Mouse (Mus musculus): ENCODE results near the gene Pa2g4. TPM values are rescaled to one million over a fixed set of nuclear protein-coding genes. Genes with fewer than 3 reads are reported as not detected.

Pa2g4 gene
- polyA plus RNA-seq, 1 experiment from 2014 or later = 205 TPM

DNA sequence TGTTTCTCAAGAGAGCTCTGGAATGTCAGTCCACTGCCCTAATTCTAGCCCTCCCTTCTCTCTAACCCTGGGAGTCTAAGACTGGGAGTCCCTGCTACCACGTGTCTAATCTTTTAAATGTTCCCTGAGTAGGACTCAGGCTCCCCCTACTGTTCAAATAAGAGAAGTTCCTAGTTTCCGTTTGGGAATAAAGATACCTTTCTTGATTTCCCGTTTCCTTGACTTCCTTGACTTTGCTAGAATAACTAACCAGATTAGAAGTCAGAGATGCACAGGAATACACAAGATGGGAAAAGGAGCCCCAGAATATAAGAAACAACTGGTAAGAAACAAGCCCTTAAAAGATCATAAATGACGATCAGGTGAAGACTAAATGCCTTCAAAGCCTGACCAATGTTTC, 19.4 kb downstream of the Pa2g4 start:
- peak overlapping the region; percentile 74 for H3K4me3 ChIP-seq (replicated peaks)
- H3K9me3 ChIP-seq = no peaks in the 10 kb centered on the region
- H3K27ac ChIP-seq = peak overlapping the region; percentile 95
- ATAC-seq = no peak
- no peaks in the 10 kb centered on the region for H3K27me3 ChIP-seq (replicated peaks)
- H3K36me3 ChIP-seq = peaks cover 23% of the 10 kb centered on the region
- H3K9ac ChIP-seq = peak overlapping the region; percentile 75
- WGBS = 7% methylated on average over 4 of the region's 4 CpGs
- peak overlapping the region; percentile 67 for H3K4me2 ChIP-seq (replicated peaks)
- H3K4me1 ChIP-seq (replicated peaks) = peaks cover 9% of the 10 kb centered on the region

GRCm38 (mm10) chr10:128545570-128545898, 20.3 kb downstream of the Pa2g4 start:
- Histone ChIP-seq H3K27ac (no peak overlapping the region), H3K4me1 (replicated peaks) (peaks cover 9% of the 10 kb centered on the region), H3K4me2 (replicated peaks) (no peak overlapping the region), H3K9me3 (no peaks in the 10 kb centered on the region), H3K9ac (no peak overlapping the region), H3K27me3 (replicated peaks) (no peaks in the 10 kb centered on the region), H3K4me3 (replicated peaks) (no peak overlapping the region), H3K36me3 (peaks cover 23% of the 10 kb centered on the region)
- ATAC-seq = no peak
- WGBS = 90% methylated on average over 3 of the region's 3 CpGs

GRCm38 (mm10) chr10:128544674-128545569, 20.9 kb downstream of the Pa2g4 start:
- WGBS = 94% methylated on average over 37 of the region's 37 CpGs
- Histone ChIP-seq H3K9ac (no peak overlapping the region), H3K4me2 (replicated peaks) (no peak overlapping the region), H3K4me1 (replicated peaks) (peaks cover 9% of the 10 kb centered on the region), H3K27ac (no peak overlapping the region), H3K27me3 (replicated peaks) (no peaks in the 10 kb centered on the region), H3K4me3 (replicated peaks) (no peak overlapping the region), H3K9me3 (no peaks in the 10 kb centered on the region), H3K36me3 (peaks cover 23% of the 10 kb centered on the region)
- ATAC-seq = no peak

- Histone ChIP-seq H3K27ac (no peak overlapping the region), H3K27me3 (replicated peaks) (no peaks in the 10 kb centered on the region), H3K4me2 (replicated peaks) (no peak overlapping the region), H3K9me3 (no peaks in the 10 kb centered on the region), H3K4me3 (replicated peaks) (no peak overlapping the region), H3K9ac (no peak overlapping the region), H3K36me3 (peaks cover 23% of the 10 kb centered on the region), H3K4me1 (replicated peaks) (peaks cover 9% of the 10 kb centered on the region)
- whole genome bisulfite sequencing = 95% methylated on average over 15 of the region's 15 CpGs
- ATAC-seq = no peak
Measured at GRCm38 (mm10) chr10:128544151-128544657, 21.6 kb downstream of the Pa2g4 start.

GRCm38 (mm10) chr10:128543100-128543499, 22.7 kb downstream of the Pa2g4 start:
- no peak overlapping the region for H3K4me2 ChIP-seq (replicated peaks)
- H3K27me3 ChIP-seq (replicated peaks) = no peaks in the 10 kb centered on the region
- H3K9ac ChIP-seq = 0 out of 2 replicates have a peak overlapping the region, but pooled peaks have one; percentile 17
- no peak overlapping the region for H3K27ac ChIP-seq
- H3K4me1 ChIP-seq (replicated peaks) = peaks cover 9% of the 10 kb centered on the region
- no peak overlapping the region for H3K4me3 ChIP-seq (replicated peaks)
- ATAC-seq = no peak
- 49% methylated on average over 2 of the region's 2 CpGs for WGBS
- H3K36me3 ChIP-seq = peaks cover 23% of the 10 kb centered on the region
- no peaks in the 10 kb centered on the region for H3K9me3 ChIP-seq

DNA sequence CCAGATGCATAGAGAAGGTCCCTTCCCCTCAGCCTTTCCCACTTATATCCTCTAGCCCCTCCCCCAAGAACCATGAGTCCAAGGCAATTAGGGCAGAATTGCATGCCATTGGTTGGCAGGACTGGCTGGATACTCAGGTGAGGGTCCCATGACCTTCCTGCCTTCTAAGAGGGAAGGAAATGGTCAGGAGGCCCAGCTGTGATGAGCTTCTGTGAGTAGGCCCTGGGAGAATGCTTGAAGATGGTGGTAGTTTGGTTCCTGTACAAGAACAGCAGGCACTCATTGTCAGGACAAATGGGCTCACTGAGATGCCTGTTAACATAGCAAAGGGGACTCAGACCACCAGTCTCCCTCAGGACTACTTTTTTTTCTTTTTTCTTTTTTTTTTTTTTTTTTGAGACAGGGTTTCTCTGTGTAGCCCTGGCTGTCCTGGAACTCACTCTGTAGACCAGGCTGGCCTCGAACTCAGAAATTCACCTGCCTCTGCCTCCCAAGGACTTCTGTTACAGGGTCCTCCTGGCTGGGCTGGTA, 27.4 kb downstream of the Pa2g4 start:
- H3K9me3 ChIP-seq = no peaks in the 10 kb centered on the region
- H3K36me3 ChIP-seq = 0 out of 2 replicates have a peak, but pooled peaks cover 4% of the 10 kb centered on the region
- no peak for ATAC-seq
- H3K9ac ChIP-seq = no peak overlapping the region
- no peak overlapping the region for H3K27ac ChIP-seq
- H3K4me1 ChIP-seq (replicated peaks) = no peaks in the 10 kb centered on the region
- no peak overlapping the region for H3K4me2 ChIP-seq (replicated peaks)
- no peaks in the 10 kb centered on the region for H3K27me3 ChIP-seq (replicated peaks)
- H3K4me3 ChIP-seq (replicated peaks) = no peak overlapping the region
- WGBS = 91% methylated on average over 1 of the region's 1 CpGs

GRCm38 (mm10) chr10:128536266-128536940, 29.4 kb downstream of the Pa2g4 start:
- Histone ChIP-seq H3K4me3 (replicated peaks) (0 out of 2 replicates have a peak overlapping the region, but pooled peaks have one; percentile 0), H3K36me3 (no peaks in the 10 kb centered on the region), H3K9ac (no peak overlapping the region), H3K27ac (peak overlapping the region; percentile 2; the same call in 1 of the 2 replicates), H3K4me2 (replicated peaks) (peak overlapping the region; percentile 43), H3K27me3 (replicated peaks) (no peaks in the 10 kb centered on the region), H3K4me1 (replicated peaks) (no peaks in the 10 kb centered on the region), H3K9me3 (no peaks in the 10 kb centered on the region)
- peak; percentile 95 for ATAC-seq
- WGBS = 14% methylated on average over 18 of the region's 18 CpGs

- 76% methylated on average over 4 of the region's 4 CpGs for WGBS
- H3K27me3 ChIP-seq (replicated peaks) = no peaks in the 10 kb centered on the region
- peak; percentile 29 for ATAC-seq
- 0 out of 2 replicates have a peak overlapping the region, but pooled peaks have one; percentile 0 for H3K4me3 ChIP-seq (replicated peaks)
- no peaks in the 10 kb centered on the region for H3K9me3 ChIP-seq
- H3K27ac ChIP-seq = no peak overlapping the region
- no peaks in the 10 kb centered on the region for H3K36me3 ChIP-seq
- H3K4me1 ChIP-seq (replicated peaks) = no peaks in the 10 kb centered on the region
- H3K4me2 ChIP-seq (replicated peaks) = peak overlapping the region; percentile 43
- no peak overlapping the region for H3K9ac ChIP-seq
Measured at GRCm38 (mm10) chr10:128535624-128536265, 30.0 kb downstream of the Pa2g4 start.

DNA sequence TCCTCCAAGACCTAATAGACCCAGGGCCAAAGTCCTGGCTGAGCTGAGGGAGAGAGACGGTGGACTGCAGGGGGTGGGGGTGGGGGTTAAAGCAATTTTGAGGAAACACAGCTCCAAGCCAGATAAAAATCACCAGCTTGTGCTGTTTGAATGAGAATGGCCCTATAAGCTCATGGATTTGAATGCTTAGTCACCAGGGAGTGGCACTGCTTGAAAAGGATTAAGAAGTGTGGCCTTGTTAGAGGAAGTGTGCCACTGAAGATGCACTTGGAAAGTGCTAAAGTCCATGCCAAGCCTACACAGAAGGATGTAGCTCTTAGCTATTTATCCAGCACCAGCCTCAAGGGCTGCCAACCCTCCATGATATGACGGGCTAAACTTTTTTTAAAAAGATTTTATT, 30.6 kb downstream of the Pa2g4 start:
- 77% methylated on average over 2 of the region's 2 CpGs for WGBS

DNA sequence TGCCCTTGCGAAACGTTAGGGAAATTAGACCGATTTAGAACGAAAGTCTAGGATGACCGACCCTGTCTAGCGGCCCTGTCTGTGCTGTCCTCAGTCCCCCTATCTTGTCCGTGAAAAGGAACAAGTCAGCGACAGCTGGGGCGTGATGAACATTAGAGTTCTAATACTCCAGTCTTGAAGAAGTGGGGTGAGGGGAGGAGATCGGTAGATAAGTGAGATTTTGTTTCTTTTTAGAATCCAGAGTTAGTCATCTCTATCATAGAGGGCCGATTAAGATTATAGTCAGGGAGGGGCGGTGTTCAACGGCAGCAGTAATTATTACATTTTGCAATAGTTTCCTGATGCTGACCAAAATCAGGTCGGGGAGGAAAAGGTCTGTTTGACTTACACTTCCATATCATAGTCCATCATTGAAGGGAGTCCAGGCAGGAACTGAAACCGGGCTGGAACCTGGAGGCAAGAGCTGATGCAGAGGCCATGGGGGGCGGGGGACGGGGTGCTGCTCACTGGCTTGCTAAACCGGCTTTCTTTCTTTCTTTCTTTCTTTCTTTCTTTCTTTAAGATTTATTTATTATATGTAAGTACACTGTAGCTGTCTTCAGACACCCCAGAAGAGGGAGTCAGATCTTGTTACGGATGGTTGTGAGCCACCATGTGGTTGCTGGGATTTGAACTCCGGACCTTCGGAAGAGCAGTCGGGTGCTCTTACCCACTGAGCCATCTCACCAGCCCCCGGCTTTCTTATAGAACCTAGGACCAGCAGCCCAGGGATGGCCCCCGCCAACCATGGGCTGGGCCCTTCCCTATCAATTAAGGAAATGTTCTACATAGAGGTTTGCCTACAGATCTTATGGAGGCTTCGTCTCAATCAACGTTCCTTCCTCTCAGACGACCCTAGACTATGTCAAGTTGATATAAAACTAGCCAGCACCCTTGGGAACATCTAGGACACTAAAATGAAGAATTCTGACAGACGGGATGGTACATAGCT, 39.1 kb downstream of the Pa2g4 start:
- no peaks in the 10 kb centered on the region for H3K9me3 ChIP-seq
- H3K27me3 ChIP-seq (replicated peaks) = no peaks in the 10 kb centered on the region
- WGBS = 27% methylated on average over 28 of the region's 28 CpGs
- H3K27ac ChIP-seq = peak overlapping the region; percentile 32; the same call in 1 of the 2 replicates
- peak overlapping the region; percentile 74 for H3K4me3 ChIP-seq (replicated peaks)
- H3K4me1 ChIP-seq (replicated peaks) = peaks cover 9% of the 10 kb centered on the region
- H3K9ac ChIP-seq = peak overlapping the region; percentile 36
- no peaks in the 10 kb centered on the region for H3K36me3 ChIP-seq
- H3K4me2 ChIP-seq (replicated peaks) = peak overlapping the region; percentile 95
- 0 out of 2 replicates have a peak, but pooled peaks have one; percentile 24 for ATAC-seq

More for the DNA sequence above, 30.6 kb downstream of the Pa2g4 start:
- H3K9ac ChIP-seq = no peak overlapping the region
- no peaks in the 10 kb centered on the region for H3K27me3 ChIP-seq (replicated peaks)
- no peak for ATAC-seq
- H3K4me3 ChIP-seq (replicated peaks) = no peak overlapping the region
- H3K4me2 ChIP-seq (replicated peaks) = no peak overlapping the region
- no peaks in the 10 kb centered on the region for H3K36me3 ChIP-seq
- H3K27ac ChIP-seq = no peak overlapping the region
- H3K9me3 ChIP-seq = no peaks in the 10 kb centered on the region
- no peaks in the 10 kb centered on the region for H3K4me1 ChIP-seq (replicated peaks)

Data from intestine, embryonic 15.5 days (tissue).